Mouse (Mus musculus): ENCODE measurements around the gene Hsf2bp.

Hsf2bp gene

GRCm38 (mm10) chr17:32031684-32032083, 4.5 kb downstream of the Hsf2bp start:
- DNase-seq (ENCODE audit: low read depth, low spot score): no peak

- DNase-seq (ENCODE audit: low read depth, low spot score): no peak
Measured at GRCm38 (mm10) chr17:32028301-32028700, 7.8 kb downstream of the Hsf2bp start.

DNA sequence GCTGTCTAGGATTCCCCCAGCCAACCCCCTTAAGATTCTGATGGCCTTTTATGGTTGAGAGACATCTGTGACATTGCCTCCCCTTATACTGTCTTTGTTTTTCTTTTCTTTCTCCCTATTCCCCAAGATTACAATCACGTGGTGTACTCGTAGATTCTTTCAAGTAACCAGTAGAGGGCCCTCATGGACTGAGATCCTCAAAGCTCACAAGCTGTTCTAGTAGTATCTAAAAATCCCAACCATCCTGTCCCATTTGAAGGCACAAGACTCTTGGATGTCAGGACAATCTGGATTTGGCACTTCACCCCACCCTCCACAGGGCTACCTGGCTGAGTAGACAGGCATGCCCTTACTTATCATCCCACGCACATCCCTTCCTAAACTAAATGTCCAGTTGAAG, 8.5 kb downstream of the Hsf2bp start:
- DNase-seq (ENCODE audit: low read depth, low spot score): peak; percentile 68

- peak; percentile 40 for DNase-seq (ENCODE audit: low read depth, low spot score)
Measured at GRCm38 (mm10) chr17:32025386-32025785, 10.8 kb downstream of the Hsf2bp start.

DNA sequence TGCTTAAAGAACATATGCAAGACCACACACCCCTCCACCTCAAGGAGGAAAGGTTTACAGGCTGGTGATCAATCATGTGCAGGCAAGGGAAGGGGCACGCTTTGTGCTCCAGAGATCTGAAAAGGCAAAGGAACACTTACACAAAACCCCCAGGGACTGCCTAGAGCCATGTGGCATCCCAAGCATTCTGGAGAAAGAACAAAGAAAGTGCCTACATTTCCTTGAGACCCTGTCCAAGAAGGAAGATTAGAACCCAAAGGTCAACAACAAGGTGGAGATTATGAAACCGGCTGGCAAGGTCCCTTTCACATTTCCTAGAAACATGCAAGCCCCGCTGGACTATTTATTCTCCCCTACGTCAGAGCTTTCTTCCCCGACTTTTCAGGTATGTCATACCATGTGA, 11.5 kb downstream of the Hsf2bp start:
- no peak for DNase-seq (ENCODE audit: low read depth, low spot score)

GRCm38 (mm10) chr17:32023088-32023487, 13.1 kb downstream of the Hsf2bp start:
- DNase-seq (ENCODE audit: low read depth, low spot score): peak; percentile 97

- DNase-seq (ENCODE audit: low read depth, low spot score): no peak
Measured at GRCm38 (mm10) chr17:32022551-32022950, 13.6 kb downstream of the Hsf2bp start.

DNA sequence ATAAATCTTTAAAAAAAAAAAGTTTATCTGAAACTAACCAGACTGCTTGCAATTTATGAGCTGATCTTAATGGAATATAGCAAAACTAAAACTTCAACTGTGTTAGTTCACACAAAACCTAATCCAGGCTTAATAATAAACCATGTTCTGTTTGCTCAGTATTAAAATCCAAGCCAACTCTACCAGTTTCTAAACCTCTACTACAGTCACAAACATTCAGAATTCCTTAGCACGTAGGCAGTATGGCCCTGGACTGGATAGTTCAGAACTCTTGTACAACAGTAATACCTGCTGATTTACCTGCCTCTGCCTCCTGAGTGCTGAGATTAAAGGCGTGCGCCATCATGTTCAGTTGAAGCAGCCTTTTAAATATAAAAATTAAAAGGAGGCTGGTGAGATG, 14.2 kb downstream of the Hsf2bp start:
- DNase-seq (ENCODE audit: low read depth, low spot score): no peak

- DNase-seq (ENCODE audit: low read depth, low spot score): peak; percentile 59
Measured at GRCm38 (mm10) chr17:32018127-32018894, 17.8 kb downstream of the Hsf2bp start.

GRCm38 (mm10) chr17:32016481-32016880, 19.7 kb downstream of the Hsf2bp start:
- DNase-seq (ENCODE audit: low read depth, low spot score): no peak

GRCm38 (mm10) chr17:32013659-32014058, 22.5 kb downstream of the Hsf2bp start:
- no peak for DNase-seq (ENCODE audit: low read depth, low spot score)

- DNase-seq (ENCODE audit: low read depth, low spot score): no peak
Measured at GRCm38 (mm10) chr17:32012254-32012653, 23.9 kb downstream of the Hsf2bp start.

DNA sequence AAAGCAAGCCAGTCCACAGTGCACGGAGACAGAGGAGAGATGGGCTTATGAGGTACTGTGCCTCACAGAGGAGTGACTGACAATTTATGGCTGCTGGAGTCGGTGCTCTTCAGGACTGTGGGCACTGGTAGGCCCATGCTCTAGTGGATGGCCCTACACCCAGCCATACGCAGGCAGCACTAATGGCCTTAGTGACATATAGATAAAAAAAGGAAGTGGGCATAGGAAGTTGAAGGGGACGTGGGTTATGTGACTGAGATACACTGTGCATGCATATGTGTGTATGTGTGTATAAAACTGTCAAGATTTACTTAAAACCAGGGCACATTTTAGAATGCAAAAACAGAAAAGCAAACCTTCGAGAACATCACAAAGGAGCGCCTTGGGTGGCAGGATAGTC, 24.5 kb downstream of the Hsf2bp start:
- DNase-seq (ENCODE audit: low read depth, low spot score): no peak

GRCm38 (mm10) chr17:32006800-32007199, 29.3 kb downstream of the Hsf2bp start:
- no peak for DNase-seq (ENCODE audit: low read depth, low spot score)

DNA sequence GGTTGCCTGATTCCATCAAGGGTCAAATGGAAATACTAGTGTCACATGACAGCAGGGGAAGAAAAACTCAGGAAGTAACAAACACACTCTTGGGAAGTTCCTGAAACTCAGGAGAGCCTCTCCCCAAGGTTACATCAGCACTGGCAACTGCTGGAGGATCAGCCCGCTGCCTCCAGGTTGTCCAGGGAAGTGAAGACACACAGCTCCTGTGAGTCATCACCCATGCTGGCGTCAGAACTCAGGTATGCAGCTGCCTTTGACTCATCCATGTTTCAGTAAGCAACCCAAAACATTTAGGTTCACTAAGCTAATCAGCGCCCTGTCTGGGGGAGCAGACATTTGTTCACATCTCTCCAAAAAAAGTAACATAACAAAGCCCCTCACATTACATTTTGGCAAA, 32.9 kb downstream of the Hsf2bp start:
- DNase-seq (ENCODE audit: low read depth, low spot score): no peak

DNA sequence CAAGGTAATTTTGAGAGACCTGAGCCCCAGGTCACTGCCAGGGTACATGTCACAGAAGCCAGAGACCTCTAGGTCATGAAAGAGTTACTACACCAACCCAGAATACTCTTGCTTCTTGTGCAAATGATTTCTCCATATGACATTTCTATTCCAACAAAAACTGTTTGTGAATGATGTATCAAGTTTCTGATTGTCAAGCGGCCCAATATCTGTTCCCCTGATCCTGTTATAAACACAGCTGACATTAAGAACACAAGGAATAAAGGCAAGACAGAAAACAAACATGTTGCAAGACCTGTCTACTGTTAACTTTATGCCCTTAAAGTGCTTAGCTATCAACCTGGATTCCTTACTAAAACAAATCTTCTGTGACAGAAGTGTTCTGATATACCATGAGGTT, 37.8 kb downstream of the Hsf2bp start:
- DNase-seq (ENCODE audit: low read depth, low spot score): no peak

- DNase-seq (ENCODE audit: low read depth, low spot score): peak; percentile 42
Measured at GRCm38 (mm10) chr17:31996331-31996730, 39.8 kb downstream of the Hsf2bp start.

- no peak for DNase-seq (ENCODE audit: low read depth, low spot score)
Measured at GRCm38 (mm10) chr17:31995784-31996183, 40.4 kb downstream of the Hsf2bp start.

DNA sequence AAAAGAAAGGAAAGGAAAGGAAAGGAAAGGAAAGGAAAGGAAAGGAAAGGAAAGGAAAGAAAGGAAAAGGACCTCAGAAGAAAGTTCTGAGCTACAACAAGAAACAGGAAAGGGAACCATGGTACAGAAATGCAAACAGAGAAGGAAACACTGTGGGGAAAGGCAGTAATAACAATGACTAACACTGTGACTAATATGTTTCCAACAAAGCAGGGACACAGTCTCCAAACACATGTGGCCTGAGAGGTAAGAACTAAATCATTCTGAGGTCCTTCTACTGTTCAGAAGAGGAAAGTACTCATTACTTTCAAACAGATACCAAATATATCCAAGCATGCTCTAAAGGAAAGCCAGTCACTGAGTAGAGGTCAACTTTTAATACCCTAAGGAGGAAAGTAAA, 42.0 kb downstream of the Hsf2bp start:
- no peak for DNase-seq (ENCODE audit: low read depth, low spot score)

DNA sequence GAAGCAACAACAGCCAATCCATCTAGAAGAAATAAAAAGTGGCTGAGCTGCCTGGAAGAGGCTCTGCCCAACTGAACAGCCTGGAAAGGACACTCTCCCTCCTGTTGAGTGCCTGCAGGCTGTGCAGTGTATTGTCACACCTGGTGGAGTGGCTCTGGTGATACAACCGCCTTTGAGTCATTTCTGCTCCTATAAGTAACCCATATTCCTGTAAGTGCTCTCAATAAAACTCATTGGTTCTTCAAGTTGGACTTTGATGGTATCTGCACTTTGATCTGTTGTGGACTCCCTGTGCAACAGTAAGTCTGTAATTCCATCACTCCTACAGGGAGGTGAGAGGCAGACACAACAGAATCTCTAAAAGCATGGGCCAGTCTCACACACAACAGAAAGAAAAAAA, 42.8 kb downstream of the Hsf2bp start:
- no peak for DNase-seq (ENCODE audit: low read depth, low spot score)

- DNase-seq (ENCODE audit: low read depth, low spot score): no peak
Measured at GRCm38 (mm10) chr17:31992004-31992403, 44.1 kb downstream of the Hsf2bp start.

DNA sequence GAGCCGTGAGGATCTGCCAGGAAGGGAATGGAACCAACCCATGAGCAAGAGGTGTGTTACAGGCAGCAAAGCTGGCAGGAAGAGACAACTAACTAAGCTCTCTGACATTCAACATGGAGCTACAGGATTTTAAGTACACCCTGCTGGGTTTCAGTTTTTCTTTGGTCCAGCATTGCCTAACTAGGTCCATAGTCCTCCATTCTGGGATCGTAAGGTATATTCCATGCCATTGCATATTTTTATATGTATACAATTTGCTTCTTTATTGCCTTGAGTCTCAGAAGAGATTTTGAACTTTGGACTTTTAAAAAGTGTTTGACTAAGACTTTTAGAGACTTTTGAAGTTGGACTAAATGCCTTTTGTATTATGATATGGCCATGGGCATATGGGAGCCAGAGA, 47.1 kb downstream of the Hsf2bp start:
- no peak for DNase-seq (ENCODE audit: low read depth, low spot score)

GRCm38 (mm10) chr17:31986915-31987314, 49.2 kb downstream of the Hsf2bp start:
- DNase-seq (ENCODE audit: low read depth, low spot score): no peak

- no peak for DNase-seq (ENCODE audit: low read depth, low spot score)
Measured at GRCm38 (mm10) chr17:31983491-31983890, 52.7 kb downstream of the Hsf2bp start.

Data from telencephalon, adult 2 months (tissue).